Mouse (Mus musculus) cerebellum, postnatal 4 days (tissue): ENCODE results near the gene Strn.
A peak's percentile ranks its signal among the peaks of the same experiment; 100 is the strongest.

ENCODE experiments used
- DNase-seq, 2 experiments: peaks; one replicate each; pipeline ENCODE4 v3.0.0; 2022; ENCODE audit warnings: low spot score in 2 of 2, mixed read lengths in 1 of 2

The Strn gene

DNA sequence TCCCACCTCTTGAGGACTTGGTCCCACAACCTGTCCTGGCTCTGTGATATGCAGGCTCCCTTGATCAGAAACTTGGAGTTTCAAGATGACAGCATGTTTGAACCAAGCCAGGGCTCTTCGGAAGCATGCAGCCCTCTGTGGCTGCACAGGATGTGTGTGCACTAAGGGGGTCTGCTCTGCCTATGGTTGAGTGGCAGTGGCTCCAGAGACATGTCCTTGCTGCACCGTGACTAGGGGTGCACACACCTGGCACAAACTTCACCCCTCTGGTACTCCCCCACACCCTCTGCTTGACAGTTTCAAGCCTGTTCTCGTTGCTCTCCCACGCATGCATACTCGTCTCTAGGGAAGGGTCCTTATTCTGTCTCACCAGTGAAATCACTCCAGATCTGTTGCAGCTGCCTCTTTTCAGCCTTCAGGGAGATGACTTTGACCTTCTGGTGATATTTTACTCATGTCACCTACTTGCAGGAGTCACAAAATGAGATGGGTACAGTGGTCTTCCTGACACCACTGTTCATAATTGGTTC lies 118.8 kb downstream of the Strn start:
- DNase-seq = no peak

DNA sequence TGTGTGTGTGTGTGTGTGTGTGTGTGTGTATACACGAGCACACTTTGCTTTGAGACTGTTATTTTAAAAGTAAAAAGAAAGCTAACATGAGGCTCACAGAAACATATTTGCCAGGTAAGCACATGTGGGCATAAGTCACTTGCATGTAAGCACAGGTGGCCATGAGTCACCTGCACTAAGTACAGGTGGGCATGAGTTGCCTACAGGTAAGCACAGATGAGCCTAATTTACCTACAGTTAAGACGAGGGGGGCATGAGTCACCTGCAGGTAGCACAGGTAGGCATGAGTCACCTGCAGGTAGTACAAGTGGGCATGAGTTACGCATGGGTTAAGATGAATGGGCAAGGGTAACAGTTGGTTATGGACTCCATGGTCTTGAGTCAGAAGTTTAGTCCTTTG lies 121.9 kb downstream of the Strn start:
- DNase-seq = no peak

GRCm38 (mm10) chr17:78614481-78614880 lies 122.5 kb downstream of the Strn start:
- no peak for DNase-seq

- DNase-seq = peak in 1 of 2 experiments; percentile 31
Measured at GRCm38 (mm10) chr17:78611117-78611516, 125.9 kb downstream of the Strn start.

GRCm38 (mm10) chr17:78609191-78609855 lies 127.7 kb downstream of the Strn start:
- DNase-seq = no peak

- no peak for DNase-seq
Measured at GRCm38 (mm10) chr17:78608716-78609115, 128.3 kb downstream of the Strn start.

- DNase-seq = no peak
Measured at GRCm38 (mm10) chr17:78608135-78608670, 128.8 kb downstream of the Strn start.

DNA sequence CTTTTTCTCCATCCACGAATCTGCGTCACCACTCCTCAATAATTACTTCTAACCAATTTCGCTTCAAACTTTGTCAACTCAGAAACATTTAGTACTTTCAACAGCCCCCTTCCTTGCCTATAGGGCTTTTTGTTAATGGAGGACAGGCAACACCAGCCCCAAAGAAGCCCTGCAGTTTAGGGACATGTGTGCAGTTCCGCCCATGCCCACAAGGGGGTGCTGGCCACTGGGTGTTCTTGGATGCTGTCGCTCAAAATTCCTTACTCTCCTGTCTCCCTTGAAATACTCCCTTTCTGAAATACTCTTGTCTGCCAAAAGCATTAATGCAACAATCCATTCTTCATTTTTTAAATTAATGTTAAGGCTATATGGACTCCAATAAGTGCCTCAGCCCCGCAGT lies 132.6 kb downstream of the Strn start:
- DNase-seq = peak; percentile 66 to 76

DNA sequence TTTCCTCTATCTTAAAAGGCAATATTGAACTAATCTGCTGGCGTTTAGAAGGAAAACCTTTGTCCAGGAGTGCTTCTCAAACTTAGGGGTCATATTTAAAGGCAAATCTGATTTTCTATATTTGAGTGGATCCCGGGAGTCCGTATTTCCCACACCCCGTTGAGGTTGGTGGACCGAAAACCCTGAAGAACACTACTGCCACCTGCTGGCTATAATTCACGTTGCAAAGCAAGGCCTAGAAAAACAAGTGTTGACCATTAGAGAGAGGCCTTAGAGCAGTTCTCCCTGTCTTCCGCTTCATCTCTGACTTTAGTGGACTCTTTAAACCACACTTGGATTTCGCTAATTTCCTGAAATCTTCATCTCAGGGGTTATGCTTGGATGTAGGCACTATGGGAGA lies 133.1 kb downstream of the Strn start:
- DNase-seq = peak; percentile 82 to 87

GRCm38 (mm10) chr17:78602316-78602715 lies 134.7 kb downstream of the Strn start:
- DNase-seq = no peak

DNA sequence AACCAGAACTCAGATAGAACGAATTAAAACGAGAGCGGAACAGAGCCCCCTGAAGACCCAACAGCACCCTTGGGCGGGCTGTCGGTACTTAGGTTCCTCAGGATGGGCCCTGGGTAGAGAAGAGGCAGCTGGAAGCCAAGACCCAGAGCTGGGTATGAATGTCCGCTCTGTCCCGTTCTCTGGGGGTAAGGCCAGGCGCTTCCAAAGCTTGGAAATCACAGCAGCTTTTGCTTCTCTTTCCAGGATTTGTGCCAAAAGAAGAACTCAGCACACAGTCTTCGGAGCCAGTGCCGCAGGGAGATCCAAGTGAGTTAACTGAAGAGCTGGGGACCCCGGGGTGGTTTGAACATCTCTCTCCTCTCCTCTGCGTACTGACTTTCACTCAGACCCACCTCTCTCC lies 135.4 kb downstream of the Strn start:
- no peak for DNase-seq

- DNase-seq = no peak
Measured at GRCm38 (mm10) chr17:78601042-78601441, 136.0 kb downstream of the Strn start.
